Mouse (Mus musculus) erythroblast, adult 5-6 weeks (primary cell): ENCODE results near the gene Necab3. TPM values are rescaled to one million over a fixed set of nuclear protein-coding genes. Genes with fewer than 3 reads are reported as not detected.

Source experiments
- ATAC-seq: replicated peaks from 2 replicates; pipeline ENCODE4 v1.8.0; 2016; ENCODE audit warnings: moderate number of reproducible peaks, mild to moderate bottlenecking, moderate TSS enrichment, inconsistent platforms; ENCODE audit not compliant: poor library complexity, low FRiP score, severe bottlenecking
- total RNA-seq, 2 experiments: library from RNA; stranded (forward) in 1 of 2; stranded (reverse) in 1 of 2; fragments of 150-400 nt in 1 of 2; fragments of 200-764, 138-1000 nt in 1 of 2; gene quantifications; 2 replicates each; pipeline versions ENCODE4 v1.2.3 to v1.2.4; 2015 to 2017; ENCODE audit warnings: low replicate concordance in 2 of 2

The Necab3 gene
- total RNA-seq, 2 experiments from 2014 or later: not detected

DNA sequence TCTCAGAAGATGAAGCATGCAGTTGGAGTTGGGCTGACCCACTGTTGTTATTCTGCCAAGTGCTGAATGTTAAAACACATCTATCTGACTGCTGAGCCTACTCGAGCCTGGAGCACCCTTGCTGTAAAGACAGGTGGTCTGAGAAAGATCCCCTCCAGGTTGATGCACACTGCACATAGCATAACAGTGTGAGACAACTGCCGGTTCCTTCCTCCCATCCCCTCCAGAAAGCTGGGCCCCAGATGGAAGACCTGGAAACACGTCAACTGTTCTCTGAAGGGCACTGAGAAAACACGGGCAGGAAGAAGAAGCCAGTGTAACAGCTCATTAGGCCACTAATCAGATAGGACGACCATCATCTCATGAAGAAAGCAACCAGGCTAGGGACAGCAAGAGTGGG, 60.1 kb downstream of the Necab3 start:
- ATAC-seq: no peak

- ATAC-seq: no peak
Measured at GRCm38 (mm10) chr2:154495021-154495420, 63.7 kb downstream of the Necab3 start.

Other genes with a start within 250 kb of the Necab3 start
- gene Cdk5rap1, start 185.9 kb downstream of the Necab3 start, total RNA-seq (2015; ENCODE audit: low replicate concordance): 5.9 and 13.1 TPM in 2 replicates
- 12.7 and 21.5 TPM in 2 replicates for gene Cdk5rap1, start 185.9 kb downstream of the Necab3 start, total RNA-seq (2017; ENCODE audit: low replicate concordance)
- not detected in 2 replicates for gene Snta1, start 150.8 kb downstream of the Necab3 start, total RNA-seq (2015; ENCODE audit: low replicate concordance)
- gene Snta1, start 150.8 kb downstream of the Necab3 start, total RNA-seq (2017; ENCODE audit: low replicate concordance): 0.17 and 0.56 TPM in 2 replicates
- 5.6 and 8.5 TPM in 2 replicates for gene Cbfa2t2, start 122.4 kb downstream of the Necab3 start, total RNA-seq (2015; ENCODE audit: low replicate concordance)
- gene Cbfa2t2, start 122.4 kb downstream of the Necab3 start, total RNA-seq (2017; ENCODE audit: low replicate concordance): 2.9 and 9.5 TPM in 2 replicates
- gene 1700003F12Rik, start 11.8 kb downstream of the Necab3 start, total RNA-seq (2015; ENCODE audit: low replicate concordance): not detected in 2 replicates
- not detected in 2 replicates for gene 1700003F12Rik, start 11.8 kb downstream of the Necab3 start, total RNA-seq (2017; ENCODE audit: low replicate concordance)
- not detected in 2 replicates for gene Actl10, start 7.1 kb downstream of the Necab3 start, total RNA-seq (2015; ENCODE audit: low replicate concordance)
- gene Actl10, start 7.1 kb downstream of the Necab3 start, total RNA-seq (2017; ENCODE audit: low replicate concordance): not detected in 2 replicates
- 6.7 and 11.1 TPM in 2 replicates for gene E2f1, start 11.0 kb upstream of the Necab3 start, total RNA-seq (2015; ENCODE audit: low replicate concordance)
- 5.5 and 7.0 TPM in 2 replicates for gene E2f1, start 11.0 kb upstream of the Necab3 start, total RNA-seq (2017; ENCODE audit: low replicate concordance)
- 9.0 and 9.6 TPM in 2 replicates for gene Pxmp4, start 44.8 kb upstream of the Necab3 start, total RNA-seq (2015; ENCODE audit: low replicate concordance)
- gene Pxmp4, start 44.8 kb upstream of the Necab3 start, total RNA-seq (2017; ENCODE audit: low replicate concordance): 7.5 and 11.2 TPM in 2 replicates
- gene Zfp341, start 54.4 kb upstream of the Necab3 start, total RNA-seq (2015; ENCODE audit: low replicate concordance): 6.9 and 11.0 TPM in 2 replicates
- 6.4 TPM in 2 replicates for gene Zfp341, start 54.4 kb upstream of the Necab3 start, total RNA-seq (2017; ENCODE audit: low replicate concordance)
- 6.7 TPM in 1 of 2 replicates, not detected in the other for gene 4930519P11Rik, start 54.5 kb upstream of the Necab3 start, total RNA-seq (2015; ENCODE audit: low replicate concordance)
- 1.8 TPM in 1 of 2 replicates, not detected in the other for gene 4930519P11Rik, start 54.5 kb upstream of the Necab3 start, total RNA-seq (2017; ENCODE audit: low replicate concordance)
- gene Chmp4b, start 92.8 kb upstream of the Necab3 start, total RNA-seq (2015; ENCODE audit: low replicate concordance): 28.0 and 35.7 TPM in 2 replicates
- 47.3 and 59.0 TPM in 2 replicates for gene Chmp4b, start 92.8 kb upstream of the Necab3 start, total RNA-seq (2017; ENCODE audit: low replicate concordance)
- gene Gm14214, start 211.1 kb upstream of the Necab3 start, total RNA-seq (2015; ENCODE audit: low replicate concordance): not detected in 2 replicates
- not detected in 2 replicates for gene Gm14214, start 211.1 kb upstream of the Necab3 start, total RNA-seq (2017; ENCODE audit: low replicate concordance)
- 31.1 and 38.2 TPM in 2 replicates for gene Raly, start 232.2 kb upstream of the Necab3 start, total RNA-seq (2015; ENCODE audit: low replicate concordance)
- 51.7 and 77.5 TPM in 2 replicates for gene Raly, start 232.2 kb upstream of the Necab3 start, total RNA-seq (2017; ENCODE audit: low replicate concordance)
- not detected in 2 replicates for gene a, start 232.5 kb upstream of the Necab3 start, total RNA-seq (2015; ENCODE audit: low replicate concordance)
- not detected in 2 replicates for gene a, start 232.5 kb upstream of the Necab3 start, total RNA-seq (2017; ENCODE audit: low replicate concordance)